Mouse (Mus musculus): ENCODE results near the gene Dscam. TPM values are rescaled to one million over a fixed set of nuclear protein-coding genes. Genes with fewer than 3 reads are reported as not detected.

Dscam gene
- polyA plus RNA-seq, 1 experiment from 2014 or later: 0.11 TPM

DNA sequence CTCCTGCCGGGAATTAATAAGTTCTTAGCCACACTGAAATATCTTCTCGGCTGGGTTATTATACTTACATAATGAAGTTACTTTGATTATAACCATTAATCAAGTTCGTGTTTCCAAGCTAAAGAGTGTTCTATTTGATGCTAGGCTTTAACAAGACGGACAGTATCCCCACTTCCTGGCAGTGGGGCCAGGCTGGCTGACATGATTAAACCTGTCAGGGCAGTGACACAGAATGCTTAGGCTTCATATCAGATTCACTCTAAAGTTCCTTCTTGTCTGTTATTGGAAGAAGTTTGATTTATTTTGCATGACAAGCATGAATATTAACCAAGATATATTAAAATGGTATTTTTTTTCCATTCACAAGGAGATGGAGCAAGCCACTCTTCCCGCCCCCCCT, 446.0 kb downstream of the Dscam start:
- H3K4me3 ChIP-seq: no peak overlapping the region
- no peaks in the 10 kb centered on the region for H3K4me1 ChIP-seq

DNA sequence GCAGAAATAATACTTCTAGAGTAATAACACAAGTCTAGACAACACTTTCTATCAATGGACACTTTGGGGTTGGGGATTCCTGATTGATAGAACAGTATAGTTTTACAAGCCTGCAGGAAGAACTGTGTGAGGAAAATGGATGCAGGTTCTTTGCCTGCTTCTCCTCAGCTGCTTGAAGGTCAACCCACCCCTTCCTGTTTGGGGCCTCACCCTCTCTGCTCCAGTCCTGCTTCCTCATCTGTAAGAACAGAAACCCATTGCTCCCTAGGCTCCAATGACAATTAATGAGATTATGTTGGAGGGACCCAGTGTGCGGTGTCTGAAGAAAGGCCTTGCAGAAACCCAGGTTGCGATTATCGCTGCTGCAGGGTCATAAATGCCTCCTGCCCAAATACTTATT, 446.4 kb downstream of the Dscam start:
- Histone ChIP-seq H3K9ac (no peak overlapping the region), H3K4me3 (no peak overlapping the region), H3K4me2 (no peak overlapping the region), H3K27ac (no peak overlapping the region), H3K9me3 (no peaks in the 10 kb centered on the region), H3K36me3 (no peaks in the 10 kb centered on the region), H3K4me1 (no peaks in the 10 kb centered on the region), H3K27me3 (no peaks in the 10 kb centered on the region)
- no peak for ATAC-seq (ENCODE audit: insufficient number of reproducible peaks, insufficient read depth, low FRiP score, low TSS enrichment, low read depth)
- 79% methylated on average over 3 of the region's 3 CpGs for WGBS

More for the DNA sequence above, 446.0 kb downstream of the Dscam start:
- no peak overlapping the region for H3K27ac ChIP-seq
- H3K9me3 ChIP-seq: no peaks in the 10 kb centered on the region
- H3K4me2 ChIP-seq: no peak overlapping the region
- no peak overlapping the region for H3K9ac ChIP-seq
- 54% methylated on average over 5 of the region's 5 CpGs for WGBS
- ATAC-seq (ENCODE audit: insufficient number of reproducible peaks, insufficient read depth, low FRiP score, low TSS enrichment, low read depth): no peak
- no peaks in the 10 kb centered on the region for H3K36me3 ChIP-seq
- H3K27me3 ChIP-seq: no peaks in the 10 kb centered on the region

DNA sequence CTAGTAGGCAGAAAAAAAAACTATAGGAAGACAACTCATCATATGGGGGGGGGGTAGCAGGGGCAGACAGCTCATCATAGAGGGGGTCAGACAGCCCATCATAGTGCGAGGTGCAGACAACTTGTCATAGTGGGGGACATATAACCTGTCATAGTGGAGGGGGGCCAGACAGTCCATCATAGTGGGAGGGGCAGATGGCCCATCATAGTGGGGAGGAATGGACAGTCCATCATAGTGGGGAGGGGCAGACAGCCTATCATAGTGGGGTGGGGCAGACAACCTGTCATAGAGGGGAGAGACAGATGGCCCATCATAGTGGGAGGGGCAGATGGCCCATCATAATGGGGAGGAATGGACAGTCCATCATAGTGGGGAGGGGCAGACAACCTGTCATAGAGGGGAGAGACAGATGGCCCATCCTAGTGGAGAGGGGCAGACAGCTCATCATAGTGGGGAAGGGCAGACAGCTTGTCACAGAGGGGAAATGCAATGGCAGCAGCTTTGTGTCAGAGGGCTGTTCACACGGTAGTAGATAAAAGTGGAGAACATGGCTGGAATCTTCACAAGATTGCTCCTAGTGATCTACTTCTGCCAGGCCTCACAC, 447.4 kb downstream of the Dscam start:
- Histone ChIP-seq H3K9ac (no peak overlapping the region), H3K27me3 (no peaks in the 10 kb centered on the region), H3K36me3 (no peaks in the 10 kb centered on the region), H3K4me3 (no peak overlapping the region), H3K4me1 (no peaks in the 10 kb centered on the region), H3K27ac (no peak overlapping the region), H3K4me2 (no peak overlapping the region), H3K9me3 (no peaks in the 10 kb centered on the region)
- 0 out of 2 replicates have a peak, but pooled peaks have one; percentile 43 for ATAC-seq (ENCODE audit: insufficient number of reproducible peaks, insufficient read depth, low FRiP score, low TSS enrichment, low read depth)
- 85% methylated on average over 2 of the region's 2 CpGs for WGBS

- Histone ChIP-seq H3K27me3 (no peaks in the 10 kb centered on the region), H3K9ac (no peak overlapping the region), H3K4me3 (no peak overlapping the region), H3K36me3 (no peaks in the 10 kb centered on the region), H3K9me3 (no peaks in the 10 kb centered on the region), H3K4me1 (no peaks in the 10 kb centered on the region), H3K27ac (no peak overlapping the region), H3K4me2 (no peak overlapping the region)
- WGBS: 66% methylated on average over 3 of the region's 3 CpGs
- ATAC-seq (ENCODE audit: insufficient number of reproducible peaks, insufficient read depth, low FRiP score, low TSS enrichment, low read depth): no peak
Observed at GRCm38 (mm10) chr16:96722135-96722534, 448.4 kb downstream of the Dscam start.

GRCm38 (mm10) chr16:96721241-96721640, 449.3 kb downstream of the Dscam start:
- Histone ChIP-seq H3K9me3 (no peaks in the 10 kb centered on the region), H3K27me3 (no peaks in the 10 kb centered on the region), H3K36me3 (no peaks in the 10 kb centered on the region), H3K4me3 (no peak overlapping the region), H3K27ac (no peak overlapping the region), H3K4me1 (no peaks in the 10 kb centered on the region), H3K4me2 (no peak overlapping the region), H3K9ac (no peak overlapping the region)
- no peak for ATAC-seq (ENCODE audit: insufficient number of reproducible peaks, insufficient read depth, low FRiP score, low TSS enrichment, low read depth)
- 67% methylated on average over 9 of the region's 9 CpGs for WGBS

DNA sequence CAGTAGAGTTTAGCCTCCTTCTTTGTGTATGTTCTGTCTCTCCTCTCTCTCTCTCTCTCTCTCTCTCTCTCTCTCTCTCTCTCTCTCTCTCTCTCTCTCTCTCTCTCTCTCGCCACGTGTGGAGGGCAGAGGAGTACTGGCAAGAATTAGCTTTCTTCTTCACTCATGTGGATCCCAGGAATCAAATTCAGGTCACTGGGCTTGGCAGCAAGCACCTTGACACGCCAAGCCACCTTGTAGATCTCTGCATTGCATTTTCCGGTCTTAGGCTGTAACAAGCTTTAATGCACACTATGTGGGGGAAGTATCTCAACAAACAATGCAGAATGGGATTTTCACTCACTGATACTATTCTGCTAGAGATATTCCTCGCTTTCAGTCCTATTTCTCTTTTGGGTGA, 449.9 kb downstream of the Dscam start:
- no peaks in the 10 kb centered on the region for H3K9me3 ChIP-seq
- no peak overlapping the region for H3K27ac ChIP-seq
- no peak overlapping the region for H3K4me3 ChIP-seq
- no peak for ATAC-seq (ENCODE audit: insufficient number of reproducible peaks, insufficient read depth, low FRiP score, low TSS enrichment, low read depth)
- H3K4me1 ChIP-seq: no peaks in the 10 kb centered on the region
- H3K4me2 ChIP-seq: no peak overlapping the region
- WGBS: 66% methylated on average over 5 of the region's 5 CpGs
- H3K9ac ChIP-seq: no peak overlapping the region
- no peaks in the 10 kb centered on the region for H3K36me3 ChIP-seq
- H3K27me3 ChIP-seq: no peaks in the 10 kb centered on the region

- no peak for ATAC-seq (ENCODE audit: insufficient number of reproducible peaks, insufficient read depth, low FRiP score, low TSS enrichment, low read depth)
- H3K27me3 ChIP-seq: 0 out of 2 replicates have a peak, but pooled peaks cover 5% of the 10 kb centered on the region
- H3K27ac ChIP-seq: no peak overlapping the region
- 2% methylated on average over 2 of the region's 2 CpGs for WGBS
- H3K4me3 ChIP-seq: no peak overlapping the region
- H3K4me2 ChIP-seq: no peak overlapping the region
- H3K9me3 ChIP-seq: no peaks in the 10 kb centered on the region
- H3K4me1 ChIP-seq: no peaks in the 10 kb centered on the region
- H3K9ac ChIP-seq: no peak overlapping the region
- H3K36me3 ChIP-seq: no peaks in the 10 kb centered on the region
Observed at GRCm38 (mm10) chr16:96718221-96718620, 452.3 kb downstream of the Dscam start.

DNA sequence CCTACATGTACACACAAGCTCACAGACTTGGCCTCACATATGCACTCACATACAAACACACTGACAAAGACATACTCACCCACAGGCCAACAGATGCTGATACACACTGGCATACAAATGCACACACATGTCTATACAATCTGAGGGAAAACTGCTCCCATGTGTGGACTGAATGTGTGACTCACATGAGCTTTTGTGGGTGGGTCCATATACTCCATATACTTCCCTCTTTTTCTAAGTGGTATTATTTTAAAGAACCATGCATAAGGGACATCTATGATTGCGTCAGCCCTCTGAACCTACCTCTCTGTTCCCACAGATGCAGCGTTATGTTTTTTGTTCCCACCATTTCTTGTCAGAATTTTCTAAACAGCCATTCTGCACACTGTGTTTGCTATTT, 453.9 kb downstream of the Dscam start:
- Histone ChIP-seq H3K27me3 (0 out of 2 replicates have a peak, but pooled peaks cover 5% of the 10 kb centered on the region), H3K4me2 (no peak overlapping the region), H3K4me3 (no peak overlapping the region), H3K36me3 (no peaks in the 10 kb centered on the region), H3K9me3 (no peaks in the 10 kb centered on the region), H3K9ac (no peak overlapping the region), H3K27ac (no peak overlapping the region), H3K4me1 (no peaks in the 10 kb centered on the region)
- WGBS: 91% methylated on average over 2 of the region's 2 CpGs
- no peak for ATAC-seq (ENCODE audit: insufficient number of reproducible peaks, insufficient read depth, low FRiP score, low TSS enrichment, low read depth)

DNA sequence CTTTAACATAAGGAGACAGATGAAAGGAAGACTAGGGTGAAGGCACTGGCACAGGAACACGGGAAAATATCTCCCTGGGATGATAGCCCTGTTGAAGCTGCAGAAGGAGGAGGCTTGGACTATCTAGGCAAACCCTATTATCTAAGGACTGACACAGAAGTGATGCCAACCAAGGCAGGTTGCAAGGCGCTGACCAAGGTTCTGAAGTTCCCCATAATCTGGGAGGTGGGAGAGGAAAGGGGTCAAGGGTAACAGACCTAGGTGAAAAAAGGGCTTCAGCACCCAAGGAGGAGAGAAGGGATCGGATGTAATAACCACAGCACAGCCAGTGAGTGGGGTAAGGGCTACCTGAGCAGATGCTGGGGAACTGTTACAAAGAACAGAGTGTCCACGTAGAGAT, 458.6 kb downstream of the Dscam start:
- Histone ChIP-seq H3K9ac (no peak overlapping the region), H3K27ac (no peak overlapping the region), H3K4me1 (no peaks in the 10 kb centered on the region), H3K4me2 (no peak overlapping the region), H3K4me3 (no peak overlapping the region), H3K36me3 (no peaks in the 10 kb centered on the region), H3K27me3 (0 out of 2 replicates have a peak, but pooled peaks cover 5% of the 10 kb centered on the region), H3K9me3 (no peaks in the 10 kb centered on the region)
- ATAC-seq (ENCODE audit: insufficient number of reproducible peaks, insufficient read depth, low FRiP score, low TSS enrichment, low read depth): no peak
- WGBS: 48% methylated on average over 4 of the region's 4 CpGs

DNA sequence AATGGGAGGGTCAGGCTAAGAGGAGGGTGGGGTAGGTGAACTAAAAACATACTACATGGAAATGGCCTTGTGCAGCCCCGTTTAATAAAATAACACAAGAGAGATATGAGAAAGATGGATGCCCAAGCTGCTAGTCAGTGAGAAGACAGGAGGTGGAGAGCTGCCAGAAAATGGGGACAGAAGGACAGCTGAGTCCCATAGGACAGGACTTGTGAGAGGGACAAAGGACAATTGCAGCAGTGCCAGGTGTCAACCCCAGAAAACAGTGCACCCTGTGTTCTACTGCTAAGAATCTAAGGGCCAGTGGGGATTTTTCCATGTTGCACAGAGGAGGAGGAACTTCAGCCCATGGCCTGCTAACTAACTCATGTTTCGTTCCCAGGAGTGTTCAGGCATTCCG, 470.0 kb downstream of the Dscam start:
- no peak overlapping the region for H3K27ac ChIP-seq
- no peak for ATAC-seq (ENCODE audit: insufficient number of reproducible peaks, insufficient read depth, low FRiP score, low TSS enrichment, low read depth)
- H3K4me2 ChIP-seq: no peak overlapping the region

DNA sequence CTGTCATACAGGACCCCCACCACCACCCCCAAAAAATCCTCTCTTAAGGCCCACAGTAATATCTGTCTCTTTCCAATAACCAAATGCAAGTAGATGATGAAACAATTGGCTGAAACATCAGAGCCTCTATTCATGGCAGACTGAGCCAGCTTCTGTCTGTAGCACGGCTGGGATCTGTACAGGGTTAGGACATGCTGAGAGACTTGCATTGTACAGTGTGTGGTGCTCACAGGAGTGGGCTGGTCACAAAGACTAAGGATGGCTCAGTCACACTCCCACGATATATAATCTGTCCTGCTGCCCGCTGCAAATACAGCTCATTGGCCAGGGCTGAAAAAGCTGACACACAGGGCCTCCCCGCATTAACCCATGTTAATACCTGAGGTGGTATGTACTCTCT, 474.7 kb downstream of the Dscam start:
- no peak overlapping the region for H3K27ac ChIP-seq
- H3K9ac ChIP-seq: no peak overlapping the region
- no peak overlapping the region for H3K4me3 ChIP-seq
- H3K27me3 ChIP-seq: no peaks in the 10 kb centered on the region
- 75% methylated on average over 4 of the region's 4 CpGs for WGBS
- ATAC-seq (ENCODE audit: insufficient number of reproducible peaks, insufficient read depth, low FRiP score, low TSS enrichment, low read depth): no peak
- no peaks in the 10 kb centered on the region for H3K36me3 ChIP-seq
- H3K4me2 ChIP-seq: no peak overlapping the region
- no peaks in the 10 kb centered on the region for H3K4me1 ChIP-seq
- no peaks in the 10 kb centered on the region for H3K9me3 ChIP-seq

More for the DNA sequence above, 470.0 kb downstream of the Dscam start:
- 77% methylated on average over 3 of the region's 3 CpGs for WGBS
- H3K9ac ChIP-seq: no peak overlapping the region
- H3K9me3 ChIP-seq: no peaks in the 10 kb centered on the region
- no peaks in the 10 kb centered on the region for H3K36me3 ChIP-seq
- H3K4me1 ChIP-seq: no peaks in the 10 kb centered on the region
- no peaks in the 10 kb centered on the region for H3K27me3 ChIP-seq
- H3K4me3 ChIP-seq: no peak overlapping the region

- H3K4me2 ChIP-seq: no peak overlapping the region
- 86% methylated on average over 6 of the region's 6 CpGs for WGBS
- no peak overlapping the region for H3K27ac ChIP-seq
- no peaks in the 10 kb centered on the region for H3K9me3 ChIP-seq
- no peaks in the 10 kb centered on the region for H3K27me3 ChIP-seq
- no peaks in the 10 kb centered on the region for H3K36me3 ChIP-seq
- no peak overlapping the region for H3K4me3 ChIP-seq
- no peak for ATAC-seq (ENCODE audit: insufficient number of reproducible peaks, insufficient read depth, low FRiP score, low TSS enrichment, low read depth)
- H3K9ac ChIP-seq: no peak overlapping the region
- H3K4me1 ChIP-seq: no peaks in the 10 kb centered on the region
Observed at GRCm38 (mm10) chr16:96691576-96691975, 479.0 kb downstream of the Dscam start.

All from embryonic facial prominence, embryonic 13.5 days (tissue).